Mouse (Mus musculus): Measurements from ENCODE around the gene Vpreb1.

- TF ChIP-seq CTCF (conservative IDR thresholded peaks at IDR 0.05; ENCODE audit: insufficient read depth, insufficient read length, low read depth, low read length) (no peak), POLR2A (IDR thresholded peaks at IDR 0.05; ENCODE audit: low read depth, low read length) (no peak)
These were observed 18.2 kb downstream of the Vpreb1 start for GRCm38 (mm10) chr16:16852411-16852810.
